Mouse (Mus musculus) forebrain, embryonic 14.5 days (tissue): ENCODE results near the gene Trpm3. TPM values are rescaled to one million over a fixed set of nuclear protein-coding genes. Genes with fewer than 3 reads are reported as not detected.

Source experiments
- ATAC-seq: fragments of 200-750 bp; cut with Nextera tagmentation; 2 replicates; pipeline ENCODE4 v1.8.0; 2017; ENCODE audit warnings: mild to moderate bottlenecking, moderate library complexity
- DNase-seq: peaks from one replicate; pipeline ENCODE4 v3.0.0-alpha.2; 2015; ENCODE audit warnings: low spot score
- H3K27ac ChIP-seq: fragments of 300-500 bp; sonication (generic); 2 replicates; pipeline ENCODE4 v1.5.1; 2014; ENCODE audit warnings: low read depth, mild to moderate bottlenecking, control low read depth, low read length, moderate library complexity
- H3K27me3 ChIP-seq: fragments of 300-500 bp; sonication (generic); replicated peaks from 2 replicates; pipeline ENCODE4 v1.6.1; 2014; ENCODE audit warnings: low read length, control low read depth, mixed read lengths; ENCODE audit not compliant: control insufficient read depth, insufficient read depth
- H3K36me3 ChIP-seq: fragments of 300-500 bp; sonication (generic); 2 replicates; pipeline ENCODE4 v1.6.1; 2014; ENCODE audit warnings: low read length, control low read depth; ENCODE audit not compliant: control insufficient read depth, insufficient read depth
- H3K4me1 ChIP-seq: fragments of 300-500 bp; sonication (generic); 2 replicates; pipeline ENCODE4 v1.6.1; 2014; ENCODE audit warnings: antibody characterized with exemption, low read length, control low read depth; ENCODE audit not compliant: control insufficient read depth, insufficient read depth
- H3K4me2 ChIP-seq: fragments of 300-500 bp; sonication (generic); 2 replicates; pipeline ENCODE4 v1.6.1; 2014; ENCODE audit warnings: mild to moderate bottlenecking, control low read depth, low read length
- H3K4me3 ChIP-seq: fragments of 300-500 bp; sonication (generic); 2 replicates; pipeline ENCODE4 v1.5.1; 2014; ENCODE audit warnings: low read depth, low read length, control low read depth
- H3K9ac ChIP-seq: fragments of 300-500 bp; sonication (generic); 2 replicates; pipeline ENCODE4 v1.6.1; 2014; ENCODE audit warnings: mild to moderate bottlenecking, low read length, control low read depth, moderate library complexity
- H3K9me3 ChIP-seq: fragments of 300-500 bp; sonication (generic); replicated peaks from 2 replicates; pipeline ENCODE4 v1.6.1; 2016; ENCODE audit warnings: low read length, control low read depth, mixed read lengths; ENCODE audit not compliant: control insufficient read depth
- WGBS: fragments of 180-500 bp; shearing (Covaris S2); extraction: QIAGEN DNeasy Blood & Tissue Kit; methylation state at CpG from one replicate; pipeline ENCODE4 v1.1.7; 2014; 5-methylcytosine and 5-hydroxymethylcytosine counted together
- polyA plus RNA-seq: library from polyadenylated mRNA; unstranded; fragments of >200 nt; fragmentation: Nextera tagmentation; extraction: Ambion mirVana; gene quantifications from 2 replicates; pipeline ENCODE4 v1.2.1, GENCODE M21; 2014

Gene Trpm3
- polyA plus RNA-seq, 1 experiment from 2014 or later = 10.7 TPM

DNA sequence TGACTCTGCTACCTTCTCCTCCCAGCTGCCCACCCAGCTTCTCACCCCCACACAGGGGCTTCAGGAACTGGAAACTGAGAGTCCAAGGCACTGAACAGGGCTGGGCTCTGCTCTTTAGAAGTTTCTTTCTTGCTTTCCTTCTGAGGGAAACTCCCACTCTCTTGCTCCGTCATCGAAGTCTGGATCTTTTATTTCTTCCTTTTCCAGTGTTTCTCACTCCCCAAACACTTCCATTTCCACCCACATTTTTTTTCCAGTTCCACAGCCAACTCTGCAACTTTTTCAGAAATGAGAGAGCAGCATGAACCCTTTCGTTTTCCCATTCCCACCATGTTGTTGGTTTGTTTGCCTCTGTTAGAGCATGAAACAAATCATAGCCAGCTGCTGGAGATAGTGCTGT is 650.9 kb downstream of the Trpm3 start:
- H3K9me3 ChIP-seq = 0 out of 2 replicates have a peak, but pooled peaks cover 5% of the 10 kb centered on the region
- no peaks in the 10 kb centered on the region for H3K27me3 ChIP-seq
- DNase-seq = no peak
- H3K27ac ChIP-seq = no peak overlapping the region
- 90% methylated on average over 3 of the region's 3 CpGs for WGBS
- no peak overlapping the region for H3K4me2 ChIP-seq
- H3K4me3 ChIP-seq = no peak overlapping the region
- H3K9ac ChIP-seq = no peak overlapping the region
- H3K4me1 ChIP-seq = no peaks in the 10 kb centered on the region
- ATAC-seq = no peak
- H3K36me3 ChIP-seq = no peaks in the 10 kb centered on the region

DNA sequence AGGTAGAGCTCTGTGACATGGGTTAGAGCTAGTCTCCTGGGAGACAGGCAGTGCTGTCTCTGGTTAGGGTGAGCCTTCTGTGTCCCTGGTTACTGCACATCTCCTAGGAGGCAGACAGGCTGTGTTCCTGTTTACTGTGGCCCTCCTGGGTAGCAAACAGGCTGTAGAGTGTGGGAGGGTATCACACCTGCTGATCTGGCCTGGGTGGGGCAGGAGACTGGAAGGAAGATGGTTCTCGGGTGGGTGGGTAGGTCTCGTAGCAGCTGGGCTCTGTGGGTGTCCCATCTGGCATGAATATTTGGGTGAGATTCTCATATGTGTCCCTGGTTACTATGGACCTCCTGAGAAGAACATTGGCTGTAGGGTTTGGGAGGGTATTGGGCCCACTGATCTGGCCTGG is 658.1 kb downstream of the Trpm3 start:
- Histone ChIP-seq H3K27me3 (no peaks in the 10 kb centered on the region), H3K9ac (no peak overlapping the region), H3K9me3 (no peaks in the 10 kb centered on the region), H3K36me3 (no peaks in the 10 kb centered on the region), H3K4me1 (no peaks in the 10 kb centered on the region), H3K4me2 (no peak overlapping the region), H3K4me3 (no peak overlapping the region), H3K27ac (no peak overlapping the region)
- ATAC-seq (no peak), DNase-seq (no peak)
- 91% methylated on average over 2 of the region's 2 CpGs for WGBS

DNA sequence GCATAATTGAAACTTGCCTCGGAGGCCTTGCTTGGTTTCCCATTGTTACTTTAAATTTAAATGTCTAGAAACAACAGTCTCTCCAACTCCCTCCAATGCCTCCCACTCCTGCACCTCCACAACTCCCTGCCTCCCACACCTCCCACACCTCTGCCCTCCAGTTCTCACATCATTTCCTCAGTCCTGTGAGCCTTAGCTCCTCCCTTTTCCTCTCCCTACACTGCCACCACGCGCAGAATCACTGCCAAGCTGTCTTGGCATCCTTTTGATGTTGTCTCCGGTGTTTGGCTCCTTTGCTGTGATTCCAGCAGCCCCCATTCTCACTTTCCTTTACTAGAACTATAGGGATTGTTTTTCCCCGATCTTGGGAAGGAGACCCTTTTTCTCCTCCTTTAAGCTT is 661.6 kb downstream of the Trpm3 start:
- H3K4me2 ChIP-seq = no peak overlapping the region
- no peaks in the 10 kb centered on the region for H3K27me3 ChIP-seq
- H3K9me3 ChIP-seq = no peaks in the 10 kb centered on the region
- H3K36me3 ChIP-seq = no peaks in the 10 kb centered on the region
- H3K9ac ChIP-seq = no peak overlapping the region
- H3K4me1 ChIP-seq = no peaks in the 10 kb centered on the region
- H3K27ac ChIP-seq = no peak overlapping the region
- DNase-seq (peak; percentile 41), ATAC-seq (peak; percentile 37; the same call in 1 of the 2 replicates)
- 27% methylated on average over 5 of the region's 5 CpGs for WGBS
- H3K4me3 ChIP-seq = no peak overlapping the region

DNA sequence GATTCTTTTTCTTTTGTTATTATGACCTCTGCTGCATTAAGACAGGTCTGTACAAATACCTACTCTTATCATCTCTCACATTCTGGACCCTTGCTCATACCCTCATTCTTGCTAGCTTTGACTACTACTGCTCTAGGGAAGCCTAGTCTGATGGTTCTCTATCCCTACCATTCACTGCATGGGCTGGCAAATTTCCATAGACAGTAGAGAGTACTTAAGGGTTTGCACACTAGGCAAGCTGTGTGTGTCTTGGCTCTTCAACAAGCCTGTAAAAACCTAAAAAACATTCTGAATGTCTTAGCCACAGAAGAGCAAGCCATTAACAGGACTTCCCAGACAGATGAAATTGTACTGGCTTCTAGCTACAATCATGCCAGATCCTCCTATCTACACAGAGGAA is 664.5 kb downstream of the Trpm3 start:
- ATAC-seq (no peak), DNase-seq (no peak)
- no peaks in the 10 kb centered on the region for H3K9me3 ChIP-seq
- H3K4me1 ChIP-seq = no peaks in the 10 kb centered on the region
- no peak overlapping the region for H3K4me3 ChIP-seq
- no peaks in the 10 kb centered on the region for H3K36me3 ChIP-seq
- H3K9ac ChIP-seq = no peak overlapping the region
- no peak overlapping the region for H3K27ac ChIP-seq
- H3K27me3 ChIP-seq = no peaks in the 10 kb centered on the region
- no peak overlapping the region for H3K4me2 ChIP-seq

DNA sequence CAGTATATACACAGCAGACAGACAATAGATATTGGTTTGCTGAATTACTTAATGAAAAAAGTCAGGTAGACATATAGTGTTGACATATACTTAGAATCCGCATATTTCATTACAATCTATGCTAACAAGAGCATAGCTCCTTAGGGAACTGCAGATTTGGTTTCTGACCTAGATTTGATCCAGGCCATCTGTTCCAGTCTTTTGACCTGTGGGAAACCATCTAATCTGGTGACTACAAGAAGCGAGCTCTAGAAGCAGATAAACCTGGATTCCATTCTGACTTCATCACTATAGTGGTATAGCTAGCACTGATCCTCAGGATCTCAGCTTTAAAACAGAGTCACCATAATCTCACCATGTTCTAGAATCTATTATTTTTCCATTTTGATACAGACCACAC is 665.5 kb downstream of the Trpm3 start:
- no peak overlapping the region for H3K9ac ChIP-seq
- 89% methylated on average over 2 of the region's 2 CpGs for WGBS
- H3K27ac ChIP-seq = no peak overlapping the region
- no peak overlapping the region for H3K4me2 ChIP-seq
- no peak overlapping the region for H3K4me3 ChIP-seq
- no peaks in the 10 kb centered on the region for H3K4me1 ChIP-seq
- no peaks in the 10 kb centered on the region for H3K36me3 ChIP-seq
- H3K27me3 ChIP-seq = no peaks in the 10 kb centered on the region
- DNase-seq = no peak
- no peaks in the 10 kb centered on the region for H3K9me3 ChIP-seq
- no peak for ATAC-seq

DNA sequence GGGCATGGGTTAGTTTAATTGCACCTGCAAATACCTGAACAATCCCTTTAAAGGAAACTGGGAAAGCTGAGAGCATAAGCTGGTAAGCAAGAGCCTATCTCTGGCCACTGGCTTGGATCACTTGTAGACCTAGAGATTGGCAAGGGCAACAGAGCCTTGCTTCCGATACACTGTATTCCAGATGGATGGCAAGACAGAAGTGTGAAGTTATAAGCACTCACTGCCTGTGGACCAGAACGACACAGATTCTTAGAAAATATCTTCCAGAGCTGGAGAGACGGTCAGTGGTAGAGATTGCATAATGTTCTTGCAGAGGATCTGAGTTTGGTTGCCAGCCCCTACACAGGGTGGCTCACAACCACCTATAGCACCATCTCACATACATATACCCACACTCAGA is 671.4 kb downstream of the Trpm3 start:
- Histone ChIP-seq H3K27me3 (no peaks in the 10 kb centered on the region), H3K27ac (no peak overlapping the region), H3K9me3 (no peaks in the 10 kb centered on the region), H3K36me3 (no peaks in the 10 kb centered on the region), H3K4me3 (no peak overlapping the region), H3K4me2 (no peak overlapping the region), H3K4me1 (no peaks in the 10 kb centered on the region), H3K9ac (no peak overlapping the region)
- no peak for DNase-seq
- ATAC-seq = no peak
- WGBS = 92% methylated on average over 3 of the region's 3 CpGs

DNA sequence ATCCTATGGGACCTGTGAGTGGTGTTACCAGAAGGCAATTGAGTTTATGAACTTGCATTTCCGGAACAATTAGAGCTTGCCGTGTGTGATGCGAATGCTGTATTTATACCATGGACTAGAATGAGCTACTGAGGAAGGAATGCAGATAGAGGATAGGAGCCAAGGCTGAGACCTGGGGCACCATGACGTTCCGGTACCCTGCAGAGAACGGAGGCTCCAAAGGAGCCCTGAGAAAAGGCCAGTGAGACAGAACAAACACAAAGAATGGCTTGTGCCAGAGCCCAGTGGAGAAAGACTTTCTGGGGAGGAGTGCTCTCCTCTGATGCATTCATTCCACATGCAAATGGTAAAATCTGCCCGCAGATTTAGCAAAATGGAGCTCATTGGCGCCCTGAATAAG is 682.9 kb downstream of the Trpm3 start:
- Histone ChIP-seq H3K4me2 (no peak overlapping the region), H3K4me1 (peaks cover 2% of the 10 kb centered on the region; the same call in 1 of the 2 replicates), H3K9ac (no peak overlapping the region), H3K27me3 (no peaks in the 10 kb centered on the region), H3K9me3 (no peaks in the 10 kb centered on the region), H3K27ac (no peak overlapping the region), H3K36me3 (no peaks in the 10 kb centered on the region), H3K4me3 (no peak overlapping the region)
- WGBS = 74% methylated on average over 8 of the region's 8 CpGs
- no peak for DNase-seq
- ATAC-seq = no peak

DNA sequence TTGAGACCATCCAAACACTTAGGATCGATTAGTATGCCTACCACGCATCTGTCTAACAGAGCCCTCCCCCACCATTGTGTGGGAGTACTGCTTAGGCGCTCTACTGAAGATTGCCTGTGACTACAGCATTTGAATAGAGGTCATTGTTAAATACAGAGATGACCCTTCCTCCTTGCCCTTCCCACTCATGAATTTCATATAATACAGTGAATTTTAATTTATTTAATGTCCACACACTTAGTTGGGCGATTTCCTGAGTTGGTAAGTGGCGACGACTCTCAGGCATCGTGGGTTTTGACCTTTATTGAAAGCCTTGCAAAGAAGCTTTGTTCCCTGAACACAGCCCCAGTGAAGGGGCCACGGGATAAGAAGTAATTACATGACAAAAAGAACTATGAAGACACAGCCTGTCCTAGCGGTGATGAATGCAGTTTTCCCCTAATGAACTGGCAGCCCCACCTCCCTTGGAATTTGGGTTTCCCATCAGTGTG is 684.7 kb downstream of the Trpm3 start:
- Histone ChIP-seq H3K4me1 (peaks cover 2% of the 10 kb centered on the region; the same call in 1 of the 2 replicates), H3K9ac (no peak overlapping the region), H3K9me3 (no peaks in the 10 kb centered on the region), H3K27me3 (no peaks in the 10 kb centered on the region), H3K4me3 (no peak overlapping the region), H3K4me2 (no peak overlapping the region), H3K36me3 (no peaks in the 10 kb centered on the region), H3K27ac (no peak overlapping the region)
- WGBS = 5% methylated on average over 9 of the region's 9 CpGs
- DNase-seq (peak; percentile 28), ATAC-seq (peak; percentile 73)

DNA sequence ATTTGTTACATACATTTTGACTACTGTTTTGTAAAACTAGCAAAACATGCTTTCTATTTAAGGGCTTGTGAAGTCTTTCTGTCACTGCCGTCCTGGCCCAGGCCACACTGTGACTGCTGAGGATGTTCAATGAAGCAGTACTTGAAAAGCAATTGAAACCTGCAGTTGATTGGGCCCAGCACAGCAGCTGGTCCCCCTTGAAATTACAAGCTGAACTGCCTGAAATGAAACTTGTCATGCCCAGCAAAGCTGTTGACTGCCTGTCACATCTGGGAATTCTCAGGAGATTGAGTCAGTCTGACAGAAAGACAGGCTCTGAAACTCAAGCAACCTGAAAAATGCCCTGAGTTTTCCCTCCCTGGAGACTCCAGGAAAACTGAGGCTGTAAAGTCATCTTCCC is 687.0 kb downstream of the Trpm3 start:
- no peak overlapping the region for H3K4me3 ChIP-seq
- no peak overlapping the region for H3K4me2 ChIP-seq
- H3K27me3 ChIP-seq = no peaks in the 10 kb centered on the region
- peak; percentile 30 for DNase-seq
- no peak overlapping the region for H3K9ac ChIP-seq
- no peaks in the 10 kb centered on the region for H3K36me3 ChIP-seq
- 50% methylated on average over 1 of the region's 1 CpGs for WGBS
- H3K27ac ChIP-seq = no peak overlapping the region
- H3K4me1 ChIP-seq = peaks cover 2% of the 10 kb centered on the region; the same call in 1 of the 2 replicates
- ATAC-seq = no peak
- no peaks in the 10 kb centered on the region for H3K9me3 ChIP-seq
